Mouse (Mus musculus) ES-E14 (cell line): ENCODE results near the gene Btbd18. TPM values are rescaled to one million over a fixed set of nuclear protein-coding genes. Genes with fewer than 3 reads are reported as not detected.

ENCODE experiments used
- DNase-seq: peaks from one replicate; pipeline ENCODE4 v3.0.0-alpha.2; 2013; ENCODE audit warnings: low read depth, low spot score
- H3K27ac ChIP-seq: 2 replicates; pipeline ENCODE4 v1.5.1; 2012; ENCODE audit warnings: low read depth, mild to moderate bottlenecking, low read length, moderate library complexity, mixed read lengths; ENCODE audit not compliant: poor library complexity, insufficient read depth, severe bottlenecking
- H3K36me3 ChIP-seq: 2 replicates; pipeline ENCODE4 v1.6.1; 2012; ENCODE audit warnings: mild to moderate bottlenecking, low read length, moderate library complexity, mixed read lengths; ENCODE audit not compliant: control insufficient read depth, poor library complexity, insufficient read depth, severe bottlenecking
- H3K4me1 ChIP-seq, 2 experiments: fragments of 150-350 bp in 1 of 2; sonication (generic) in 1 of 2; 2 replicates each; pipeline ENCODE4 v1.6.1; 2012; ENCODE audit warnings: low read length in 2 of 2, mild to moderate bottlenecking in 1 of 2, mixed read lengths in 1 of 2; ENCODE audit not compliant: control insufficient read depth in 2 of 2, insufficient read depth in 2 of 2, poor library complexity in 1 of 2
- H3K4me3 ChIP-seq, 2 experiments: fragments of 150-350 bp in 1 of 2; sonication (generic) in 1 of 2; 2 replicates each; pipeline ENCODE4 v1.5.1; 2012; ENCODE audit warnings: low read length in 2 of 2, low read depth in 1 of 2, mild to moderate bottlenecking in 1 of 2, mixed read lengths in 1 of 2; ENCODE audit not compliant: insufficient read depth in 1 of 2, poor library complexity in 1 of 2, severe bottlenecking in 1 of 2
- H3K9ac ChIP-seq: 2 replicates; pipeline ENCODE4 v1.6.1; 2012; ENCODE audit warnings: low read depth, mild to moderate bottlenecking, low read length, mixed read lengths; ENCODE audit not compliant: poor library complexity, insufficient read depth, severe bottlenecking
- H3K9me3 ChIP-seq: fragments of 150-350 bp; sonication (generic); 2 replicates; pipeline ENCODE4 v1.6.1; 2012; ENCODE audit warnings: low read depth, mild to moderate bottlenecking, low read length; ENCODE audit not compliant: control insufficient read depth, insufficient read depth
- CHD2 ChIP-seq: IDR thresholded peaks from 2 replicates; pipeline ENCODE4 v1.6.1; 2014; ENCODE audit warnings: mild to moderate bottlenecking, low read depth, low read length, inconsistent platforms
- HCFC1 ChIP-seq: IDR thresholded peaks from 2 replicates; pipeline ENCODE4 v1.6.1; 2012; ENCODE audit warnings: low read length, inconsistent platforms, borderline replicate concordance; ENCODE audit not compliant: insufficient read depth
- MAFK ChIP-seq: IDR thresholded peaks from 2 replicates; pipeline ENCODE4 v1.6.1; 2014; ENCODE audit warnings: mild to moderate bottlenecking, low read depth, low read length, inconsistent platforms; ENCODE audit not compliant: insufficient read depth
- ZC3H11A ChIP-seq: IDR thresholded peaks from 2 replicates; pipeline ENCODE4 v1.6.1; 2012; ENCODE audit warnings: low read depth, mild to moderate bottlenecking, inconsistent platforms, low read length, borderline replicate concordance
- ZNF384 ChIP-seq: IDR thresholded peaks from 2 replicates; pipeline ENCODE4 v1.6.1; 2012; ENCODE audit warnings: low read depth, low read length, inconsistent platforms
- in situ Hi-C, 2 experiments: fragments of 600-800 bp; cut with MboI; formaldehyde crosslinking; loops; one replicate each; pipeline ENCODE4 v1.15.1; 2025; ENCODE audit warnings: low sequenced_read_pairs in 2 of 2, inconsistent platforms in 1 of 2; ENCODE audit not compliant: unreplicated experiment in 2 of 2
- total RNA-seq: library from RNA; depleted of rRNA; stranded (reverse); fragments of 300-350 nt; gene quantifications from 2 replicates; pipeline ENCODE4 v1.2.3, GENCODE M21; 2012

The Btbd18 gene
- total RNA-seq, 1 experiment, result 3.6 TPM

DNA sequence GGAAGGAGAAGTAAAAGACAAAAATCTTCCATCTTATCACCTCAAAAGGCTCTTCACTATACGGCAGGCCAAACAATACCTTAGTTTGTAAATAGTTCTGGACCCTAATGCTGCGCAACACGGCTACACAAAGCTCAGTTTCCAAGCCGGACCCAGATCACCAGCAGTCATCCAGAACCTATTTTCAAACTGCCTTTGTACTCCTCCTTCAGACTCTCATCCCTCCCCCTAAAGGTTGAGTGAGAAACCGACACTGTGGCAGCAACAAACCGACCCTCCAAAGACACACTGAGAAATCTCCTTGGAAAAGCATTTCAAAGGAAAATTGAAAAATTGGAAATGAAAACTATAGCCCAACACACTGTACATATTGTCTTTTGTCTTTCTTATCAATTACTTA is 10.5 kb upstream of the Btbd18 start:
- TF ChIP-seq CHD2 (no peak), ZC3H11A (no peak), HCFC1 (no peak), ZNF384 (no peak), MAFK (no peak)
- no peaks in the 10 kb centered on the region for H3K9me3 ChIP-seq
- in situ Hi-C loops, result no loop called here
- H3K27ac ChIP-seq, result no peak overlapping the region
- H3K4me3 ChIP-seq, result peak overlapping the region; percentile 4 to 89; a peak in 3 of 4 replicates
- H3K4me1 ChIP-seq, result peaks cover 2 to 4% of the 10 kb centered on the region in 2 experiments; a peak in 3 of 4 replicates
- 0 out of 2 replicates have a peak, but pooled peaks cover 2% of the 10 kb centered on the region for H3K36me3 ChIP-seq
- no peak overlapping the region for H3K9ac ChIP-seq
- DNase-seq, result no peak

DNA sequence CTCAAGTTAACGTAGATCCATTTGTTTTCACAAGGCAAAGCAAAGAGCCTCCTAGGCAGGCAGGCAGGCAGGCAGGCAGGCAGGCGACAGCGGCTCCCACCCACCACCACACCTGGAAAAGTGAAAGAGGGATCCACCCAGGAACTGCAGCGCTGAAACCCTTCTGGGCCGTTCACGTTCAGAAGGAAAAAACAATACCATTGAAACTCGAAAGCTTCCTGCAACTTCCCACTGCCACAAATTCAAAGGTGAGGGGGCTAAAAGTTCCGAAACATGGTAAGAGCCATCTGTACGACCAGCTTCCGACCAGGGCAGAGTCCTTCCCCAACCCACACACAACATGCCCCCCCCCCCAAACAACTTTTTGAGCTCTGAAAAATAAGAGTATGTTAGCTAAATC is 9.2 kb upstream of the Btbd18 start:
- Histone ChIP-seq H3K9ac (peak overlapping the region; percentile 79), H3K4me1 (peaks cover 2 to 4% of the 10 kb centered on the region in 2 experiments; a peak in 3 of 4 replicates), H3K9me3 (no peaks in the 10 kb centered on the region), H3K36me3 (0 out of 2 replicates have a peak, but pooled peaks cover 2% of the 10 kb centered on the region), H3K4me3 (peak overlapping the region; percentile 82 to 89), H3K27ac (peak overlapping the region; percentile 8; the same call in 1 of the 2 replicates)
- TF ChIP-seq ZC3H11A (no peak), MAFK (no peak), HCFC1 (no peak), ZNF384 (no peak), CHD2 (no peak)
- no peak for DNase-seq
- in situ Hi-C loops, result no loop called here

- Histone ChIP-seq H3K9me3 (no peaks in the 10 kb centered on the region), H3K9ac (peak within 1 kb of the TSS; percentile 93), H3K4me1 (peaks cover 2 to 4% of the 10 kb centered on the region in 2 experiments; a peak in 3 of 4 replicates), H3K27ac (peak within 1 kb of the TSS; percentile 86), H3K36me3 (0 out of 2 replicates have a peak, but pooled peaks cover 2% of the 10 kb centered on the region), H3K4me3 (peak within 1 kb of the TSS; percentile 82 to 89)
- peak; percentile 77 for DNase-seq
- TF ChIP-seq ZNF384 (peak; percentile 99), ZC3H11A (no peak), CHD2 (peak; percentile 90), HCFC1 (no peak), MAFK (no peak)
- in situ Hi-C loops, result no loop called here
Observed at GRCm38 (mm10) chr2:84650464-84651195, 8.2 kb upstream of the Btbd18 start, which contains the start of gene Ctnnd1. Ctnnd1 (minus strand) TSS chr2:84650765.

DNA sequence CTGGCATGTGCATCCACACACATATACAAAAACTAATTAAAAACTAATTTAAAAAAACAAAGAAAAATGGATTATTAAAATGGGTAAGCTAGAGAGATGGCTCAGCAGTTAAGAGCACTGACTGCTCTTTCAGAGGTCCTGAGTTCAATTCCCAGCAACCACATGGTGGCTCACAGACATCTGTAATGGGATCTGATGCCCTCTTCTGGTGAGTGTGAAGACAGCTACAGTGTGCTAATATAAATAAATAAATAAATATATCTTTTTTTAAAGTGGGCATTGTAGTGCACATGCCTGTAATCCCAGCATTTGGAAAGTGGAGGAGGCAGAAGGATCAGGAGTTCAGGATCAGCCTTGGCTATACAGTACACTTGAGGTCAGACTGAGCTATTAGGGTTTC is 5.5 kb upstream of the Btbd18 start:
- Histone ChIP-seq H3K9me3 (no peaks in the 10 kb centered on the region), H3K9ac (no peak overlapping the region), H3K27ac (no peak overlapping the region), H3K4me1 (peaks cover 0 to 2% of the 10 kb centered on the region in 2 experiments; a peak in 1 of 4 replicates), H3K4me3 (no peak overlapping the region), H3K36me3 (no peaks in the 10 kb centered on the region)
- no peak for DNase-seq
- in situ Hi-C loops, result no loop called here
- TF ChIP-seq CHD2 (no peak), HCFC1 (no peak), ZC3H11A (no peak), MAFK (no peak), ZNF384 (no peak)
